Mouse (Mus musculus) T-helper 2 cell (primary cell): Measurements from ENCODE around the gene Kdm6b.

Source experiments
- in situ Hi-C: fragments of 300-600 bp; cut with MboI, MseI; formaldehyde crosslinking; loops from one replicate; pipeline ENCODE4 v1.15.1; 2025; ENCODE audit warnings: high pct_unique_total_duplicates

Kdm6b gene

DNA sequence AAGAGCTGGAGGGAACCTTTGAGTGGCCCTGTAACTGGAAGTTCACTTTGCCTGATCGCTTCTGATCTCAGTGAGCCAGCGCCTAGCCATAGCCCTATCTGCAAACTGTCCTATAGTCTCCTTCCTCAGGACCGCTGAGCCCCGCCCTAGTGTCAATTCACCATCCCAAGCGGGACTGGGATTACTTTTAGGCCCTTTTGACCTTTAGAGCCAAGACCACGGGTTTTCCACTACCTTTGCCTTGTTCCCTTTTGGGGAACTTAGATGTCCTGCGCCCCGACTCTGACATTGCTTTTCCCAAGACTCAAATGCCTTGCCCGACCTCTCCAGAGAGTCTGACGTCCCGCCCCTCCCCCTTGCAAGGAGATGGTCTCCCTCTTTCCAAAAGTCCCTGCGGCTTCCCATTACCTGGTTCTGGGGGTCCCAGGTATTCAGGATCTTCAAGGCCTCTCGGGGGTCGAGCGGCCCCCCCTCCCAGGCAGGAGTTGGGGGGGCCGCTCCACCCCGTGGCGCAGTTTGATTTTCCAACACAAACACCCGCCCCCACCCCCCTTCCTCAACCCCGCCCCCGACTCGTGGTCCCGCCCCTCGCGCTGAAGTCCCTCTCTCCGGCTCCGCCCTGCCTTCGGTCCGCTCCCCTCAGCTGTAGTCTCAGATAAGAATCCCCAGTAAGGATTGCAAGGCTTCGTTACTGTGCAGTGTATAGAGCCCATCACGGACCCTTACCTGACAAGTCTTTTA, 6.5 kb upstream of the Kdm6b start:
- in situ Hi-C loops: loop anchor here (25.0 kb wide), 1 partner anchor 1242 kb away; the partner anchor contains the start of genes Eno3, Pfn1 and Spag7

DNA sequence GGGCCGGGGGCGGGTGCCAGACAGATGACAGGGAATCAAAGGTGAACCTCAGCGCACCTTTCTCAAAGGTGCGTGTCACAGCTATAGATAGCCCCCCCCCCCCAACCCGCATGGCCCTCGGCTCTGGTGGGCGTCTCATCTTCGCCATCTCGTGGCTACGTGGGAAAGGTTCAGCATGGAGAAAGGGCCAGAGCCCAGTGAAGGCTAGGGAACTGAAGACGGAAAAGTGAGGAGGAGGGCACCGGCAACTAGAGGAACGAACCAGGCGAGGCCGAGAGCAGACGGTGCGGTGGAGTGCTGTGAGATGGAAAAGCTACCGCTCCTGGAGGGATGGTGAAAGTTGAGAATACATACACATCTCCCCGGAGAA, 6.0 kb upstream of the Kdm6b start:
- in situ Hi-C loops: loop anchor here (25.0 kb wide), 1 partner anchor 1243 kb away; the partner anchor contains the start of genes Eno3, Pfn1 and Spag7

DNA sequence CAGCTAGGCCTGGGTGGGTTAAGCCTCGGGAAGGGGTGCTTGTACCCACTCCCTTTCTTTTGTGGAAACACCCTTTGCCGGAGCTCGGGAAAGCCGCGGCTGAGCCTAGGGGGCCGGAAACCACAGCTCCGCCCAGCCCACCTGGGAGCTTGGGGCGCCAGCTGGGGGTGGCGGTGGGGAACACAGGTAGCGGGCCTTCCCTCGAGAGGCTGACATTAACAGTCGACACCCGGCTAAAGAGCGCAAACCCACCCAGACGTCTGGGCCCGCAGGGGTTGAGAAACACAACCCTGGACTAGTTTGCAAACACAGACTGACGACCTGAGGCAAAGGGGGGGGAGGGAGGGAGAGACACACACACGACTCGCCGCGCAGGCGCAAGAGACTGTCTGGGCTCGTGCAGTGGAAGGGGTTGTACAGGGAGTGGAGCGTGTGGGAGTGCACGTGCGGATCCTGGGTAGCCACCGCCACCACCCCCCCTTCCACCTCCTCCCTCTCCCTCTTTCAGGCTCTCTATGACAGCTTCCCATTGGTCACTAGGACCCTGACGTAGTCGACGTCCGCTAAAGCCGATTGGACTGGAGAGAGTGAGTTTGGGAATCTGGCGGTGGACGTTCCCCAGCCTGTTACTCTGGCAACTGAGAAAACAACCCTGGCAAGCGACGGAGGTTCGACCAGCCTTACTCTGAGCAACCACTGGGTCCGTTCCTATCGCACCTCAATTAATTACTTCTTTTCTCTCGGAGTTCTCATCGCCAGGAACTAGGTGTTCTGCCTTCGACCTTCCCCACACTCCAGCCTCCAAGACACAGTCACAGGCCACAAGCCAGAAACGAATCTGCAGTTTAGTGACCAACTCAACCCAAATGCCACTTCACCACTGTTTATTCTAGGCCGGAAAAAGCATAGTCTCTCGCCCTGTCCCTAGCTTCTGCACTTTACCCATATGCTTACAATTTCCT, 5.3 kb upstream of the Kdm6b start:
- in situ Hi-C loops: loop anchor here (25.0 kb wide), 1 partner anchor 1244 kb away; the partner anchor contains the start of genes Eno3, Pfn1 and Spag7

DNA sequence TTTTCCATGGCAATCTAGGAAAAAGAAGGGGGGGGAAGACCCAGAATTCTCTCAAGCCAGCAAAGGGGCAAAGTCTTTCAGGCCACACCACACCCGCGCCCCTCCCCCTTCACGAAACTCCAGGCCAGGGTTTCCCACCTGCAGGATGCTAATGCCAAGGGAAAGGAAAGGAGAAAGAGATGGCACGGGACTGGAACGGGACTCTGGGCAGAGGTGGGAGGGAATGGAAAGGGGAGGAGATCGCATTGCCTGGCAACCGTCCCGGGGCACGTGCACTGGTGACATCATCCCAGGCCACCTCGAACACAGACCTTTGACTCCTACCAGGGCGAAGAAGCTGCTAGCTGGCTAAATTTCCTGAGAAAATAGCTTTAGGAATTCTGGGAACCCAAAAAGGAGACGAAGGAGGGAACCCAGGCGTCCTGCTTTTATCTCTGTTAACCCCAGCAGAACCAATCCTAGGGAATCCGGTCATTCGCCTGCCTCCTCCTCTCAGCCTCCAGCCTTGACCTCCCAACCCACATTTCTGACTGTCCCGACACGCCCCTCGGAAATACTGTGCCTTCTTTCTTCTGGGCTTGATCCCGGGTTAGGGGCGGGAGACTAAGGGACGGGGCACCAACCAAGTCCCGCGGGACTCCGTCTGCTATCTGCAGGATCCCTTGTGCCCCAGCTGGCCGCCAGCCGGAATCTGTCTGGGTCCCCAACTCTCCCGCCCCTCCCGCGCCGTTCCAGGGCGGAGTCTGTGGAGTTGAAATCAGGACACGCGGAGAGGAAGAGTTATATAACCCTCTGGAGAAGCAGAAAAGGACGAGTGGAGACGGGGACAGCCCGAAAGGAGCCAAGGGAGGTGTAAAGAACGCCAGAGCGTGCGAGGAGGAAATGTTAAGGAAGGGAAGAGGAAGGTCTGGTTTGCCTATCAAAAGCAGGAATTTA, 4.2 kb upstream of the Kdm6b start:
- in situ Hi-C loops: loop anchor here (25.0 kb wide), 1 partner anchor 1245 kb away; the partner anchor contains the start of genes Eno3, Pfn1 and Spag7

DNA sequence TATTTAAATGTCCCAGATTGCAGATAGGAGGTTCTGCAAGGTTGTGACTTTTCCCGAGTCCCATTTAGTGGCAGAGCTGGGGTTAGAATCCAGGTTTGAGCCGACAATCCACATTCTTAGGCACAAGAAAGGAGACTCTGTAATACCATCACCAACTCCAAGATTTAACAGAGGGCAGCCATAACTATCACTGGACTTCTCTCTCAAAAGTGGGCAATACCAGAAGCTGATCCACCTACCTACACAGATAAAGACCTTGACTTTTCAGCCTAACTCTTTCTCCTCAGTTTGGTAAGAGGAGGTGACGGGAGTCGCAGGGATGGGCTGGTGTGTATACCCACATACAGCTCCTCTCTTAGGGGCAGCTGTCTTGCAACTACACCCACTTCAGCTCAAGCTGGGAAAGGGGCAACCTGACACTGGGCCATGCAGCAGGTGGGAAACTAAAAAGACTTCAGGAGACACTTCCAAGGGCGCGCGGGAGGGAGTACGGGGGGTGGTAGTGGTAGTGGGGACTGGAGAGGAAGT, 3.5 kb upstream of the Kdm6b start:
- in situ Hi-C loops: loop anchor here (25.0 kb wide), 1 partner anchor 1245 kb away; the partner anchor contains the start of genes Eno3, Pfn1 and Spag7

DNA sequence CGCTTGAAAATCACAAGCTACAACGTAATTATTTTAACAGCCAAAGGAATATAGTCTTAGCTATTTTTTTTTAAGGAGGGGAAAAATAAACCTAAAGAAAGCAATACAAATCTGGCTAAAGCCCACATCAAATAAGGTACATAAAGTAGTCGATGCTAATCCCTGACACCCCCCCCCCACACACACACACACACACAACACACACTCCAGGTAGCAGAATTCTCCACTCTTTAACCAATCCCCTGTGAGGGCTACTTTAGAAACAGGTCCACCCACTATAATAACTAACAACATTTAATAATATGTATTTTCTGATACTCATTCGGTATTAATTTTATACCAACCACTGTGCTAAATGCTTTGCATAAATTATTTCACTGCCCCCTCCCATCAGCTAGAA, 3.0 kb upstream of the Kdm6b start:
- in situ Hi-C loops: loop anchor here (25.0 kb wide), 1 partner anchor 1246 kb away; the partner anchor contains the start of genes Eno3, Pfn1 and Spag7

DNA sequence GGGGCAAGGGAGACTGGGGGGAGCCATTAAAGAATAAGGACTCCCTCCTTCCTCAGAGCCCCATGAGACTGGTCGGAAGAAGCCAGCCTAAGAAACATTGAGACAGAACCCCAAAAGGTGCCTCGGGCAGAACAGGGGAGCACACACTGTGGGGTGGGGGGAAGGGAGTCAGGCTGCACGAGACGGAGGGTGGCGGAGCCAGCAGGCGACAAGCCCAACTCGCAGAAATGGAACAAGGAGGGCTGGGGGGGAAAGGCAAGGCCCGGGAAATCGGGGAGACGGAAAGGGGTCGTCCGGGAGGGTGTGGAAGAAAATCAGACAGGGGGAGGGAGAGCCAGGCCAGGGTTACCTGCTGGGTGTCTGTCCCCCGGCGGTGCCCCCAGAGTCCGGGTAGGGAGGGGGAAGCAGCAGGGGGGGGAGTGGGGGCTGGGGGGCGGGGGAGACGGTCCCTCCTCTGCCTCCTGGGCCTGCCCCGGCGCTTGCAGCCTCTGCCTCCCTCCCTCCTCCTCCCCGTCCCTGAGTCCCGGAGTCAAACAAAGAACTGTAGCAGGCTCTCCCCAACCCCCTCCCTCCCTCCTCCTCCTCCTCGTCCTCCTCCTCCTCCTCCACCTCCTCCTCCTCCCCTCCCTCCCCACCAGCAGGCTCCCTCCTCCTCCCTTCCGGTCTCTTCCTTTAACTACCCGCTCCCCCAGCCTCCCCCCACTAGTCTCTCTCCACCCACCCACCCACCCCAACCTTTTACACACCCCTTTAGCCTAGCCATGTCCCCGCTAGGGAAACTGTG, 2.4 kb upstream of the Kdm6b start:
- in situ Hi-C loops: loop anchor here (25.0 kb wide), 1 partner anchor 1246 kb away; the partner anchor contains the start of genes Eno3, Pfn1 and Spag7

DNA sequence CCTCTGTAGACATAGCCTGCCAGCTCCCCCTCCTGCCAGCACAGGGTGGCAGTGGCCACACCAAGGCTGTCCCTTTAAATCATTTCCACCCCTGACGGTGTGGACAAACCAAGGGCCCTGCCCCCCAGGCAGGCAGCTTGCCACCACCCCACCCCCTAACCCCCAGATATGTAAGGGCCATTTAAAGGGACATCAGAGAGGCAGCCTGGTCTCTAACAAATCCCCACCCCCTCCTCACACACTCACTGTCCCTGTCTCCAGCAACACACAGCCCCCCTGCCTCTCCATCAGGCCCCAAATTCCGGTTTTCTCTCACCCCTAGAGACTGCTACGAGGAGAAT, 1.8 kb upstream of the Kdm6b start:
- in situ Hi-C loops: loop anchor here (25.0 kb wide), 1 partner anchor 1247 kb away; the partner anchor contains the start of genes Eno3, Pfn1 and Spag7

DNA sequence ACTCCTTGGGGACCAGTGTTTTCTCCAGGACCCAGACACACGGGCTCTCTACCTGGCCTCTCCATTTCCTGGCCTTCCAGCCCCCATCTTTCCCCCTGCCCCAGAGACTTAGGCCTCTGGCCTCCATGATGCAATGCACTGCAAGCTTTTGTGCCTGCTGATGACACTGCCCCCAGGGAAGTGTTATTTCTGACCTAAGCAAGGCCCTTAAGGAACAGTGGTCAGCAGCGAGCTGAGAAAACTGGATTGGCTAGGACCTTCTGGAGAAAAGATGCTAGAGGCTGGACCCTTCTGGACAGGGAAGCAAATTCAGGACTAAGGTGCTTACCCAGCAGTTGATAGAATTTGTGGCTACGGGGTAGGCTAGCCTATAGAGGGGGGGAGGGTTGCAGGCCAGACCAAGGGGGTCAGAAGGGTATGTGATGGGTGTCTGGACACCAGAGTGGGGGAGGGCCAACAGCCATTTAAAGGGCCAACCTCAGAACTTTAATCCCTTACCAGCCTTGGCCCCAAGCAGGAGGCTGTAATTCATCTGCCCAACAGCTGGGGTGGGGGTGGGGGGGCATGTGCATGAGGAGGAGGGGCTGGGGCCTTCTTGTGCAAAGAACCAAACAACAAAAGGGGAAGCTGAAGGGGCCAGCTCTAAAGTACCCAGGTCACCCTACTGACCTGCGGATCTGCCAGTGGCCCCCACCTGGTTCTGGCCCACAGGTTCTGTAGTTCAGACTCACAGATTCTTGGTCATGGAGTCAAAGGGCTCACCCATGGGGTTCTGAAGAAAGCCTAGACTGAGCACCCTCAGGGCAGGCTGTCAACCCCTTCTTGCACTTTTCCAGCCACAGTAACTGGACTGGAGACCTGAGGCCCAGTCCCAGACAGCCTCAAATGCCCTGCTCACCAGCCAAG, 1.2 kb upstream of the Kdm6b start:
- in situ Hi-C loops: loop anchor here (25.0 kb wide), 1 partner anchor 1248 kb away; the partner anchor contains the start of genes Eno3, Pfn1 and Spag7

DNA sequence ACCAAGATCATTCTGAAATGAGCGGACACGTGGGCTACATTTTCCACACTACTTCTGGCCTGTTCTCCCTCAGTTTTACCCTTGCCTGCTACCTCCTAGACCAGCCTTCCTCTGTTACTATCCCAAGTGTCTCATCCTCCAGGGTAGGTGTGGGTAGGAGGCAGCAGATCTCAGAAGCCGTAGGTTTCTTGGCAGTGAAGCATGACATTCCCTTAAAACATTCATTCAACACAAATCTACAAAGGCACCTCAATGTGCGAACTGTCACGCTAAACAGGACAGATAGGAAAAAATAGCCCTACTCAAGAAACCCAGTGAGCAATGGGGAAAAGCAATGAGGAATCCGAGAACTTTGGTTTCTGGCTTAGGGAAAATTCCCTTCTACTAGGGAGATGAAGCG, 927 bp downstream of the Kdm6b start:
- in situ Hi-C loops: loop anchor here (25.0 kb wide), 1 partner anchor 1250 kb away; the partner anchor contains the start of genes Eno3, Pfn1 and Spag7

DNA sequence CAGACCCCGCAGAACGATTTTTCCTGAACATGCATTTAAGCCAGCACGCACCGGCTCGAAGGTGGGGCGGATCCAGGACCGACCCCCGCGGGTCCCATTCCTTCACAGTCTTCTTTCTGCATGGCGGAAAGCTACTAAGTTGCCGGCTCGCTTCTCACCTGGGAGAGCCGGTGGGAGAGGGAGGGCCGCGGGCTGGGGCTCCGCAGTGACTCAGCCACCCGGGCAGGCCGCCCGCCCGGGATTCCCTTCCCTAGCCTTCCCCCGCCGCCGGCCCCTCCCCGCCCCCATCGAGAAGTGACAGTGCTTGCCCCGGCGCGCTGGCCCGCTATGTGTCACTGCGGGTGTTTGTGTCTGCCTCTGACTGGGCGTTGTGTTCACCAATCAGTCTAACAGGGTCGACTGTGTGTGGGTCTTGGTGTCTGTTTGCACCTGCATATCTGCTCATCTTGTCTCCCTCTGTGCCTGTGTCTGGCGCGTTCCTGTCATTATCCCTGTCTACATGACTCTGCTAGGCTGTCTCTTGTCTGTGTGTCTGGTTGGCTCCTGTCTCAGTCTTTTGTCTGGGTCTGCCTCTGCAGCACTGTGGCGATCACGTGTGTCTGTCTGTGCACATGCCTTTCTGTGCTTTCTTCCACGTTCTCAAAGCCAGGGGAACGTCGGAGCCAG, 1.8 kb downstream of the Kdm6b start:
- in situ Hi-C loops: loop anchor here (25.0 kb wide), 1 partner anchor 1251 kb away; the partner anchor contains the start of genes Eno3, Pfn1 and Spag7

DNA sequence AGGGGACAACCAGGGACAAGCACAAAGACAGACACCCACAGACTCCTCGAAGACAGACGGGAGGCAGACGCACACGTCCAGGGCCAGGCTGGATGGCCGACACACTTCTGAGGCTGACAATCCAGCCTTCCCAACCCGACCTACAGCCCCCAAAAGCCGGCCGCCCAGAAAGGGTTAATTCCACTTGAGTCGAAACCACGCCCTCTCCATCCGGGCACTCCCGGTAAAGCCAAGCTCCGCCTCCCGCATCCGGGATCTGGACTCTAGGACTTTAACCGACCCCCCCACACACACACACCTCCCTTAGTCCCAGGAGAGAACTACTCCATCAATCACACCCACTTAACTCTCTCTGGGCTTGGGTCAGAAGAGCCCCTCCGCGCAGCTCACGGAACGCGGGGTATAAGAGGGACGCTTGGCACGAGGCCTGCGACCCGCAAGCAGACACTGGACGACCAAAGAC, 2.4 kb downstream of the Kdm6b start:
- in situ Hi-C loops: loop anchor here (25.0 kb wide), 1 partner anchor 1251 kb away; the partner anchor contains the start of genes Eno3, Pfn1 and Spag7

DNA sequence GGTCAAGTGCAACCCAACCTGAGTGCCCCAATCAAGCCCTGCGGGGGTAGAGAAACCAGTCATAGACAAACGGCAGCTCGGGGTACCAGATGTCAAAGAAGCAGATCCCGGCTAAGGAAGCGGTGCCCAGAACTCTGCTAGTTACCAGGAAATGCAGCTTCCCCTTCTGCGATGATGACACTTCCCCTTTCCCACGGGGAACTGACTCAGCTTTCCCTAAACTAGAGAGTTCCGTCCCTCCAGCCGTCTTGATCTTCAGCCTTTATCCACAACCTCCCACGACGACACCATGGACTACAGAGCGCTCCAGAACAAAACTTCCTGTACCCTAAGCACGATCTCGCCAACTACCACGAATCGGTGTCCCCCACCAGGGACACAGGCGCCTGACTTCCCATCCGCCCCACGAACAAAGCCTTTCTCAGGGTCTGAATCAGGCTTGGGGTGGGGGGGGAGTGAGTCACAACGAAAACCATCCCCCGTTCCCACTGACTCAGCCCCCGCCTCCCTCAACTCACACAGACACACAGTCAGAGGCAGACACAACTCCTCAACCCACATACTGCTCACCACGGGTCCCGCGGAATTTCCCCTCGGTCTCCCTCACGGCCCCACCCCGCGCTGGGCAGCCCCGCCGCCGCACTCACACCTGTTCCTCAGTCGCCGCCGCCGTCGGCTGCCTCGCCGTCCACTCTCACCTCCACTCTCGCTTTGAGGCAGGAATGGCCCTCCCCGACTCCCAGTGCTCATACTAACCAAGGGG, 3.0 kb downstream of the Kdm6b start:
- in situ Hi-C loops: loop anchor here (25.0 kb wide), 1 partner anchor 1252 kb away; the partner anchor contains the start of genes Eno3, Pfn1 and Spag7

DNA sequence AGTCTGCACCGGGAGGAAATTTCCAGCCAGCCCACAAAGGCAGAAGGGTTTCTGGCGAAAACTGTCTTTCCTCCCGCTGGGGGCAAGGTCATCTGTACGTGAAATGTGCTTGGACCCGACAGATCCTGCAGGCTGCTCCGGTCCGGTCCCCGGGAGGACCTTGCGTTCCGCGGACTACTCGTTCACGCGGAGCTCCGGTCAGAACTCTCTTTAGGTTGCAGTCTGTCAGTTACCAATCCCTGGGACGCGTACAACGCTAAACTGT, 3.5 kb downstream of the Kdm6b start:
- in situ Hi-C loops: loop anchor here (25.0 kb wide), 1 partner anchor 1252 kb away; the partner anchor contains the start of genes Eno3, Pfn1 and Spag7

DNA sequence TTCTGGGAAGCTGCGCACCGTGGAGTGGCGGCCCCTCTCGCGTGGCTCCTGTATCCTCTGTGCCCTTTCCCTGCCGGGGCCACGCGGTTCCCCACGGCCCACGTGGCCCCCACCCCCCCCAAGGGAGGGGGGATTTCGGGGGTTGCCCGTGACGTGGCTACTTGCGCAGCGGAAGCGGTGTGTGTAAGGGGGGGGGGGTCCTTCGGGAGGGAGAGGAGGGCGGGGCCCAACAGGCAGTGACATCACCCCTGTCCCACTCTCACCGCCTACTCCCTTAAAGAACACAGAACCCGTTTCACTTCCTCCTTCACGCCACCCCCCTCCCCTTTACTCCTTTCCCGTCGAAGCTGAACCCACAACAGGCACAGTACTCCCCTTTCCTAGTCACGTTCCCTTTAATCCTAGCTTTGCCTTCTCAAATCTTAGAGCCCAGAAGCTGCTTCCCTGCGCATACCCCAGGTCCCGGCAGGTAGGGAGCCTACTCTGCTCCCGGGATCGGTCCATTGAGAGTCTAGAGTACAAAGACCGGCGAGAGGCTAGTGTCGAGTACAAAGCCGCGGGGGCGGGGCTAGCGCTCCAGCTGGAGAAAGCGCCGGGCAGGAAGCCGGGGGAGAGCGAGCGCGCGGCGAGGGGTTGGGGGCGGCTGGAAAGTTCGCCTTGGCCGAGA, 4.0 kb downstream of the Kdm6b start:
- in situ Hi-C loops: loop anchor here (25.0 kb wide), 1 partner anchor 1253 kb away; the partner anchor contains the start of genes Eno3, Pfn1 and Spag7
